Mouse (Mus musculus) heart, postnatal 10 days (tissue): ENCODE data around the gene Supt5. TPM values are rescaled to one million over a fixed set of nuclear protein-coding genes. Genes with fewer than 3 reads are reported as not detected.

Source experiments
- DNase-seq, 2 experiments: peaks; one replicate each; pipeline ENCODE4 v3.0.0; 2021
- intact Hi-C: fragments of 180-260 bp; cut with DNase I; formaldehyde crosslinking; loops from one replicate; pipeline ENCODE4 v1.15.1; 2025
- total RNA-seq, 2 experiments: library from RNA; stranded (reverse); gene quantifications; 2 replicates each; pipeline ENCODE4 v1.2.3; 2021

Gene Supt5
- total RNA-seq, 2 experiments from 2014 or later, result 60.7 to 61.1 TPM

DNA sequence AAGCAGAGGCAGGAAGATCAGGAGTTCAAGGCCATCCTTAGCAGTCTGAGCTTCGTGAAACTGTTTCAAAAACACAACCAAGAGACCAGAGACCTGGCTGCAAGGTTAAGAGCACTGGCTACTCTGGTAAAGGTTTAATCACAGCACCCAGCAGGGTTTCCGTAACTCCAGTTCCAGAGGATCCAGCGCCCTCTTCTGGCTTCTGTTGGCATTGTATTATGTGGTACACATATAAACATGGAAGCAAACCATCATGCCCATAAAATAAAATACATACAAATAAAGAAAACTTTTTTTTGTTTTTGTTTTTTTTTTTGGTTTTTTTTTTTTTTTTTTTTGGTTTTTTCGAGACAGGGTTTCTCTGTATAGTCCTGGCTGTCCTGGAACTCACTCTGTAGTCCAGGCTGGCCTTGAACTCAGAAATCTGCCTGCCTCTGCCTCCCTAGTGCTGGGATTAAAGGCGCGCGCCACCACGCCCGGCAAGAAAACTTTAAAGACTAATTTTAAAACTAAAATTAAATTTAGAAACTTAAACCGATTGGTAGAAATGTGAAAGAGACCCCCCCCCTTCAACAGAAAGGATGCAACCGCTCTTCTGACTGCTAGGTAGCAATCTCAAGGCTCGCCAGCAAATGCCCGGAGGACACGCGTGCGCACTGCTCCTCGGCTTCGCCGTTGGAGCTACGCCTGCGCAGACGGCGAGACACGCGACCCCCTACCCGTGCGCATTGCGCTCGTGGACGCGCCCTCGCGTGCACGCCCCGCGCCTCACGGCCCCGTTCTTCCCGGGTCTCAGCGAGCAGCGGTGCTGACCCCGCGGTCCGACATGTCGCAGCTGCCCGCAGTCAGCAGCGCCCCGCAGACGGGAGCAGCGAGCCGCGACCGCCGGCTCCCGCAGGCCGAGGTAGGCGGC is 71.2 kb downstream of the Supt5 start, which contains the start of gene Eid2:
Gene Eid2, plus strand, starts transcription at position 753 of the 913 bp plus-strand sequence.
- intact Hi-C loops, result no loop called here
- DNase-seq, result peak; percentile 88 to 89

- intact Hi-C loops, result no loop called here
- DNase-seq, result no peak
Measured at GRCm38 (mm10) chr7:28265391-28265790, 73.2 kb downstream of the Supt5 start.

Other genes starting within 250 kb of the Supt5 start
- not detected for gene 9530053A07Rik, start 209.3 kb downstream of the Supt5 start, total RNA-seq
- gene Fbl, start 169.0 kb downstream of the Supt5 start, total RNA-seq, result 10 to 100 TPM; 46.8 to 50.0 TPM
- gene Dyrk1b, start 159.3 kb downstream of the Supt5 start, total RNA-seq, result 10 to 100 TPM; 32.2 to 35.6 TPM
- gene Eid2, start 70.9 kb downstream of the Supt5 start, total RNA-seq, result 10 to 100 TPM; 17.1 to 17.2 TPM
- 10 to 100 TPM; 10.9 to 11.1 TPM for gene Eid2b, start 61.0 kb downstream of the Supt5 start, total RNA-seq
- gene Selenov, start 47.6 kb downstream of the Supt5 start, total RNA-seq, result not detected
- gene Dll3, start 36.5 kb downstream of the Supt5 start, total RNA-seq, result not detected
- gene Timm50, start 26.7 kb downstream of the Supt5 start, total RNA-seq, result 10 to 100 TPM; 54.8 to 58.8 TPM
- 100 to 1,000 TPM; 768 to 852 TPM for gene Rps16, start 11.9 kb upstream of the Supt5 start, total RNA-seq
- 10 to 100 TPM; 36.0 to 42.3 TPM for gene Plekhg2, start 33.9 kb upstream of the Supt5 start, total RNA-seq
- 10 to 100 TPM; 12.7 to 15.8 TPM for gene Zfp36, start 41.5 kb upstream of the Supt5 start, total RNA-seq
- gene Med29, start 54.0 kb upstream of the Supt5 start, total RNA-seq, result 10 to 100 TPM; 20.7 to 22.6 TPM
- 10 to 100 TPM; 41.7 to 51.2 TPM for gene Paf1, start 54.2 kb upstream of the Supt5 start, total RNA-seq
- 1 to 10 TPM; 7.6 to 8.7 TPM for gene Gmfg, start 98.7 kb upstream of the Supt5 start, total RNA-seq
- gene Lrfn1, start 113.2 kb upstream of the Supt5 start, total RNA-seq, result 1 to 10 TPM; 2.0 to 2.7 TPM
- not detected for gene Ifnl2, start 171.7 kb upstream of the Supt5 start, total RNA-seq
- gene Ifnl3, start 184.1 kb upstream of the Supt5 start, total RNA-seq, result not detected
- not detected for gene Sycn, start 202.1 kb upstream of the Supt5 start, total RNA-seq
- gene Nccrp1, start 208.5 kb upstream of the Supt5 start, total RNA-seq, result not detected